Mouse (Mus musculus) T-helper 1 cell (primary cell): ENCODE results near the gene Dhdh.
"Not testable (repeated sequence)": the region's sequence is repeated elsewhere in the genome, so short reads cannot be mapped to it uniquely, and the experiment has no call there.

ENCODE experiments used
- in situ Hi-C: fragments of 300-600 bp; cut with MboI, MseI; formaldehyde crosslinking; loops from one replicate; pipeline ENCODE4 v1.15.1; 2025; ENCODE audit warnings: high pct_unique_total_duplicates

Dhdh gene

DNA sequence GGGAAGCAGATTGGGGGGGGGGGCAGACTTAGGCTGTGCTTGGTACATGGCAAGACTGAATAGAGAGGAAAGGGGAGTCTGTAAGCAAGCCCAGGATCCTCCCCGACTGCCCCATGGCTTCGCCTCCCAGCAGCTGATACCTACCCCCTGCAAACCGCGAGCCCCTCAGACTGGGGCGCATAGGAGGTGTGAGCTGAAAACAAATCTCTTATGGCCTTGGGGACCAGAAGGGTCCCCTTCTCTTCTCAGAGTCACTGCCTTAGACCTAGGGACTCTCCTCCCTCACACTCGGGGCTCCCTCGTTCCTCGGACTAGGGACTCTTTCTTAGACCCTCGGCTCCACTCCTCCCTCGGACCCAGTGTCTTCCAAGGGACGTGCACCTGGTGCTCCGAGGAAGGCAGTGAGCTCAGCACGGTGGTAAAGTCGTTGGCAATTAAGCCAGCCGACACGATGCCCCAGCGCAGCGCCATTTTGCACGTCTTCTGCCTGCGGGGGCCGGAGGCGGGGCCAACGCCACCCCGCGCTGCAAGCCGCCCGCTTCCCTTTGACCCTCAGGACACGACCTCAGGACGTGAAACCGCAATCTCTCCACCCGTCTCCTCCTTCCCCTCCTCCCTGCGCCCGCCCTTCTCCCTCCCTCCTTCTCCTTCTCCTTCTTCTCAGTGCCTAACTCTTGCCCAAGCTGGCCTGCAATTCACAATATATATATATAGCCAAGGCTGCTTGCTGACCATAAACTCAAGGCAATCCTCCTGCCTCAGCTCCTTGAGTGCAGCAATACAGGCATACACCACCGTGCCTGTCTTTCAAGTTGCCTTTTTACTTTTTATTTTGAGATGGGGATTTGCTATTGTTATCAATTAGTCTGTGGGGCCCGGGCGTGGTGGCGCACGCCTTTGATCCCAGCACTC is at the start of gene Dhdh:
Gene Dhdh (minus strand): TSS at position 513 of the 912 bp plus-strand sequence.
- in situ Hi-C loops = no loop called here

DNA sequence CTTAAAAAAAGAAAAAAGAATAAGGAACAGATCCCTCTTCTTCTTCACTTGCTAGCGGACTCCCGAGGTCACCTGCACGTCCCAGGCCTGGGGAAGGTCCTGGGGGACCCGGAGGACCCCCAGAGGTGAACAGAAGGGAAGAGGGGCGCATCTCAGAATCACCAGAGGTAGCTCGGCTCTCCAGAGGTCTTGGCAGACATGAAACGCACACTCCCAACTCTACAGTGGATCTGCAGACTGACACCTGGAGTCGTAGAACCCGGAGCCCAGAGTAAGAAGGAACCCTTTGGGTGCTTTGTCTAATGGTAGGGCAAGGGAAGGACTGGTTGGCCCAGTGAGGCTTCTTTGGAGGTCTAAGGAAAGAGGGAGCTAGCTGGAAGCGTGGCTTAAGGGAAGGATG is 49.0 kb upstream of the Dhdh start:
- in situ Hi-C loops = no loop called here

DNA sequence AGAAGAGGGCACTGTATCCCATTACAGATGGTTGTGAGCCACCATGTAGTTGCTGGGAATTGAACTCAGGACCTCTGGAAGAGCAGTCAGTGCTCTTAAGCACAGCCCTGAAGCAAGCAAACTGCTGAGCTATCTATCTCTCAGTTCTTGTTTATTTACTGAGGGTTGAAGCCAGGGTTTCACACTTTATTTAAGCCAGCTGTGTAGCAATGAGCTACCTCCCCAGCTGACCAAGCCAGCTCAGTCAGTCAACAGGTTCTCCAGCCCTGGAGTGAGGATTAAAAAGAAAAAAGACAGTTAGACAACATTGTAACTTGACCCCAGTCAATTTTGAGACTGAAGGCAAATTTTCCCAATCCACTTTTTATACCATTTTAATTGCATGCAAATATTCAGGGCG is 47.1 kb upstream of the Dhdh start:
- in situ Hi-C loops = no loop called here

DNA sequence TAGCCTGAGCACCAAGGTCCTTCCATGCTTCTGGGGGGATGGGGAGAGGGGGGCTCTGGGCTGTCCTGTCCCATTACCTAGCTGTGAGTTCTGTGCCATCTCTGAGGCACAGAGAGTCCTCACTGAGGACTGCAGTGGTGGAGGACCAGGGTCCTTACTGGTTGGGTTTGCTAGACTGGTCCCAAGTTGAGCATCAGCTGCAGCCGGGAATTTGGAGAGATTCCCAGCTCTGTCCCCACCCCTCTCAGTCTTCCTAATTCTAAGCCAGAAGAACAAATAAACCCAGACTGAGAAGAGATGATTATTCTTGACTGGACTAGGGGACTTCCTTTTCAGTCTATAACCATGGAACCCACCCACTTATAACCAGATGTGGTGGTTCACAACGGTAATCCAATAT is 42.0 kb upstream of the Dhdh start:
- in situ Hi-C loops = no loop called here

DNA sequence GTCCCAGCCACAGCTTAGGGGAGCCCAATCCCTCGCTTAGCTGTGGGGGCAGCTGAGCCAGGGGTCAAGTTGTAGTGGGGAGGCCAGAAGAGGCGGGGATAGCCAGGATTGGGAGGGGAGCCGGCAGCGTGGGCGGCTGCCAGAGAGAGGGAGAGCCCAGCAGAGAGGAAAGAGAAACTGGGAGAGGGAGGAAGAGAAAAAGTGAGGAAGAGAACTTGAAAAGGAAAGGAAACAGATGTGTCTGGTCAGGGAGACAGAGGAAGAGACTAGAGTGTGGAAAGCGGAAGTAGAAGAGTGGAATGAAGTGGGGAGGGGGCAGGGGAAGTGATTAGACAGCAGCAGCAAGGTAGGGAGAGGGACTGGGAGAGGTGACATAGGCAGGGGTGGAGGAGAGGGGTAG is 40.9 kb upstream of the Dhdh start:
- in situ Hi-C loops = no loop called here

GRCm38 (mm10) chr7:45527169-45527568 is 38.6 kb upstream of the Dhdh start:
- in situ Hi-C loops = not testable (repeated sequence)

- in situ Hi-C loops = no loop called here
Measured at GRCm38 (mm10) chr7:45526474-45527120, 38.0 kb upstream of the Dhdh start.

DNA sequence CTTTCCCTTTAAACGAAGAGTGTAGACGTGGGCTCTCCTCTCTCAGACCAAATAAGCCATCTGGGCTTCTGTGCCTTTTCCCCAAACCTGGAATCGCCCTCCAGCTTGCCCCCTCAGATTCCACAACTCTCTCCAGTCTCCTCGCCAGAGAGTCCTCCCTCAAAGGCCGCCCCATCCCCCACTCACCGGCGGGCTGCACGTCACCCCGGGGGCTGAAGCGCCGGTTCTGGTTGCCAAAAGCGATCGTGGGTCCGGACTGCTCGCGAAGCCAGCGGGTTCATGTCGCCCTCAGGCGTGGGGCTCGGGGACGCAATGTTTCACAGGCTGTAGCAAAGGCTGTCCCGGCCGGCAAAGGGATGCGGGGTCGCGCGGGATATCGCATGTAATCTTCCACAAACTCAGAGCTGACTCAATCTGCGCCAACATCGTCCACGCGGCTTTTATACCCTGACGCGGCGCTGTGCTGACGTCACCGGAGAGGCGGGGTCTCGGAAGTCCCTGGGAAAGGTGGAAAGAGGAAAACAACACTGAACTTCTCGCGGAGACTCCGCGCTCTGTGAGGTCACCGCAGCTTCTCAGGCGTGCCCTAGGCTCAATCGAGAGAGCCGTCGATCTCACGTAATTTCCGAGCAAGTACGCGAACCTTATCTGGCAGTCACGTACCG is 37.3 kb upstream of the Dhdh start, which contains the start of the genes Ppp1r15a and Plekha4:
Gene Ppp1r15a (minus strand): TSS at position 460 of the 665 bp plus-strand sequence.
Gene Plekha4 (plus strand): TSS at position 522 of the 665 bp plus-strand sequence.
- in situ Hi-C loops = no loop called here

- in situ Hi-C loops = no loop called here
Measured at GRCm38 (mm10) chr7:45524841-45525621, 36.4 kb upstream of the Dhdh start.

DNA sequence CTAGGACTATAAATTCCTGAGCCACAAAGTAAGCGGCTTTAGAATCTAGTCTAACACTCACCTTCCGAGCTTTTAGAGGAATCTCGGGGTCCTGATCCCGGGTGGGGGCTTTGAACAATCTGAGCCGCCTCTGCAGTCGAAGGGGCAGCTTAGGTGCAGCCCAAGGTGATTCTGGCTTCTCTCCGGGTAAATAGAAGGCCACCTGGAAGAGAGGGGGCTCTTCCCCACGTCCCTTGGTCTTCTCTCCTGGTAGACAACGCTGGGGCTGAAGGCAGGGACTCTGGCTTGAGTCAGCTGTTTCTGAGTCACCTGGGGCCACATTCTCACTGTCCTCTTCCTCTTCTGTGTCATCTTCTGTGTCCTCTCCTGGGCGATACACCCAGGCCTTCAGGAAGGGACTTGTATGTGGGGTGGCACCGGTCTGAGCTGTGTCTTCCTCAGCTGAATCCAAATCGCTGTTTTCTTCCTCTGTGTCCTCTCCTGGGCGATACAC is 35.1 kb upstream of the Dhdh start:
- in situ Hi-C loops = no loop called here

- in situ Hi-C loops = no loop called here
Measured at GRCm38 (mm10) chr7:45522957-45523676, 34.5 kb upstream of the Dhdh start.

- in situ Hi-C loops = no loop called here
Measured at GRCm38 (mm10) chr7:45522194-45522752, 33.7 kb upstream of the Dhdh start.

GRCm38 (mm10) chr7:45521728-45522184 is 33.2 kb upstream of the Dhdh start:
- in situ Hi-C loops = no loop called here

DNA sequence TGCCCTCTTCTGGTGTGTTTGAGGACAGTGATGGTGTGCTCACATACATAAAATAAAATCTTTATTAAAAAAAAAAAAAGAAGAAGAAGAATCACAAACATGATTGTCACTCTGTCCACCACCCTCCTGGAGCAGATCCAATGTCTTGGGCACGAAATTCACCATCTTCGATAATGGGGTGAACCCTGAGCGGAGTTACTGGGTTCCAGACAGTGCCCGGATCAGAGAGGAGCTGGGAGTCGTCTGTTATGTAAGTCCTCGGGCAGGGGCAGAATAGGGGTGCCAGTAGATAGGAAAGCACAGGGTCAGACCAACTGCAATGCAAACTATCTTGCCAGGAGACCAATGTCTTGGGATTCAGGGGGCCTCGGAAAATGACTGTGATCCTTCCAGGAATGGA is 32.0 kb upstream of the Dhdh start:
- in situ Hi-C loops = no loop called here

DNA sequence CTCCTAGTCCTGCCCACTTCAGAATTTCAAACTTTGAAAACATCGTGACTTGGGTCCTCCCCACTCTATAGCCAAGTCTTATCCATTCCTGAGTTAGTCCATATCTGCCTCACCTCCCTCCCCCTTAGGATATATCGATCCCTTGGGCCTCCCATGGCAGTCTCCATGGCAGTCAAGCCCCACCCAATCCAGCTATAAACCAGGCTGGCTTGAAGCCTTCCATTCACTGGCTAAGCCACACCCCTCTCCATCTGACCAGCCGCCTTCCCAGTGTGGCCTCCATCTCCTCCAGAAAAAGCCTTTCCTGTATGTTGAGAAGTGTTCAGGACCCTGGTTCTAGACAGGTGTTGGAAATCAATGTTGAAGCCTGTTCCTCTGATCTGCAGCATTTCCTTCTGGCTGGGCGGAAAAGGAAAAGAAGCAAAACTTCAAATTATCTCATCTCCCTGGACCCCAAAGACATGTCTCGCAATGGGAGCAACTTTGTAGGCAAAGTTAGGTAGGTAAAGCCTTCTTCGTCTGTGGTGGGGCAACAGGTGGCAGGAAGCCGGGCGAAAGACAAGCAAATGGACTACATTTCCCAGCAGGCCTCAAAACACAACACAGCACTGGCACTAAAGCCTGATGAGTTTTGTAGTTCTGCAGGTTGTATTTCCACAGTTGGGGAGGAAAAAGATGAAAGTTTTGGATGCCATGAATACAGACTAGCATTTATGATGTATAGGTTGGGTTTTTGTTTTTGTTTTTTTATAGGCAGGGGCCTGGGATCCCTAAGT is 30.9 kb upstream of the Dhdh start:
- in situ Hi-C loops = no loop called here

- in situ Hi-C loops = no loop called here
Measured at GRCm38 (mm10) chr7:45518618-45519017, 30.0 kb upstream of the Dhdh start.

DNA sequence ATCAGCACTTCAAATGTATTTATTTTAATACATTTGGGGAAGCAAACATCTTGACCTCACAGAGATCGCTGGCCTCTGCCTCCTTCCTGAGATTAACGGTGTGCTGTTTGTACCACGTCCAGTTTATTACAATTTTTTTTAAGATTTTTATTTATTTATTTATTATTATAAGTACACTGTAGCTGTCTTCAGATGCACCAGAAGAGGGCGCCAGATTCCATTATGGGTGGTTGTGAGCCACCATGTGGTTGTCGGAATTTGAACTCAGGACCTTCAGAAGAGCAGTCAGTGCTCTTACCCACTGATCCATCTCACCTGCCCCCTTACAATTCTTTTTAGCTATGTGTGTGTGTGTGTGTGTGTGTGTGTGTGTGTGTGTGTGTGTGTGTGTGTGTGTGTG is 28.2 kb upstream of the Dhdh start:
- in situ Hi-C loops = not testable (repeated sequence)

- in situ Hi-C loops = no loop called here
Measured at GRCm38 (mm10) chr7:45515436-45515835, 26.8 kb upstream of the Dhdh start.

DNA sequence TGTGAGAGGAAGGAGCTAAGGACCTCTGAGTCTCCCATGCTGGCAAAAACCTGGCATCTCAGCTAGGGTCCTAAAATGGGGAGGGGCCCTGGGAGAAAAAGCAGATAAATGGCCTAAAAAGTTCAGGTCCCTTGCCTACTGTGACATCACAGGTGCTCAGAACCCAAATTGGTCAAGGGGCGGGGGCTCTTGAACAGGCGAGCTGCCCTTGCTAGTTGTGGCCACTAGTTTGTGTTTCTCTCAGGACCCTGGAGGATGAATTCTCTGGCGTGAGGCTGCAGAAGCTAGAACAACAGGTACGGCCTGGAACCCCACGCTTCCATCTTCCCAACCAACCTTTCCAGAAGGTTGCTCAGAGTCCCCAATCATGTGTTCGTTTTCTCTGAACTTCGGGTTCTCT is 25.8 kb upstream of the Dhdh start:
- in situ Hi-C loops = no loop called here
